Mouse (Mus musculus) C2C12 (cell line): ENCODE measurements around the gene Ern2. TPM values are rescaled to one million over a fixed set of nuclear protein-coding genes. Genes with fewer than 3 reads are reported as not detected.

ENCODE experiments used
- H3K27me3 ChIP-seq: one replicate; pipeline ENCODE4 v1.6.1; 2011; ENCODE audit not compliant: control insufficient read depth, insufficient read depth, insufficient read length
- H3K36me3 ChIP-seq: one replicate; pipeline ENCODE4 v1.6.1; 2011; ENCODE audit not compliant: control insufficient read depth, insufficient read depth
- H3K4me3 ChIP-seq: one replicate; pipeline ENCODE4 v1.5.1; 2011; ENCODE audit warnings: mild to moderate bottlenecking, control low read depth; ENCODE audit not compliant: poor library complexity, insufficient read depth, severe bottlenecking
- H3K79me2 ChIP-seq: one replicate; pipeline ENCODE4 v1.6.1; 2011; ENCODE audit not compliant: control insufficient read depth, insufficient read depth
- H3K79me3 ChIP-seq: one replicate; pipeline ENCODE4 v1.6.1; 2011; ENCODE audit warnings: low read depth, control low read depth
- H3ac ChIP-seq: one replicate; pipeline ENCODE3; 2011; ENCODE audit warnings: low read depth; ENCODE audit not compliant: control insufficient read depth, insufficient read length
- CEBPB ChIP-seq: IDR thresholded peaks from one replicate; pipeline ENCODE4 v1.6.1; 2011; ENCODE audit warnings: low read depth, mild to moderate bottlenecking, control low read depth, moderate library complexity
- CTCF ChIP-seq: IDR thresholded peaks from one replicate; pipeline ENCODE4 v1.5.1; 2011; ENCODE audit not compliant: control insufficient read depth, insufficient read depth, insufficient read length
- FOSL1 ChIP-seq: IDR thresholded peaks from one replicate; pipeline ENCODE4 v1.8.0; 2011; ENCODE audit warnings: mild to moderate bottlenecking, low read length; ENCODE audit not compliant: poor library complexity, insufficient read depth, severe bottlenecking
- MAX ChIP-seq: IDR thresholded peaks from one replicate; pipeline ENCODE4 v1.6.1; 2011; ENCODE audit warnings: mild to moderate bottlenecking, control low read depth
- MYOD1 ChIP-seq: IDR thresholded peaks from one replicate; pipeline ENCODE4 v1.6.1; 2011; ENCODE audit warnings: low read depth; ENCODE audit not compliant: control insufficient read depth, insufficient read length
- MYOG ChIP-seq: IDR thresholded peaks from one replicate; pipeline ENCODE4 v1.6.1; 2011; ENCODE audit not compliant: control insufficient read depth, insufficient read length; ENCODE audit errors: extremely low read depth
- USF1 ChIP-seq: IDR thresholded peaks from one replicate; pipeline ENCODE4 v1.6.1; 2011; ENCODE audit warnings: low read depth, mild to moderate bottlenecking, control low read depth, moderate library complexity
- polyA plus RNA-seq: library from polyadenylated mRNA; unstranded; fragments of >200 nt; fragmentation: generic; extraction: Trizol; gene quantifications from one replicate; pipeline ENCODE4 v1.2.1, GENCODE M21; 2012; ENCODE audit warnings: missing spikeins

Gene Ern2
- polyA plus RNA-seq, 1 experiment: not detected

GRCm38 (mm10) chr7:122137071-122137470 lies 48.9 kb downstream of the Ern2 start:
- Histone ChIP-seq H3K79me3 (peaks cover 6% of the 10 kb centered on the region), H3K36me3 (peaks cover 57% of the 10 kb centered on the region), H3K27me3 (no peaks in the 10 kb centered on the region), H3K4me3 (no peak overlapping the region), H3K79me2 (peaks cover 24% of the 10 kb centered on the region), H3ac (no peak overlapping the region)
- TF ChIP-seq CTCF (no peak), USF1 (no peak), MYOG (no peak), FOSL1 (no peak), MAX (no peak), CEBPB (no peak), MYOD1 (no peak)

- H3K36me3 ChIP-seq: peaks cover 45% of the 10 kb centered on the region
Observed at GRCm38 (mm10) chr7:122135070-122135469, 50.9 kb downstream of the Ern2 start.

GRCm38 (mm10) chr7:122133338-122133625 lies 52.7 kb downstream of the Ern2 start:
- Histone ChIP-seq H3K27me3 (no peaks in the 10 kb centered on the region), H3ac (peak overlapping the region; percentile 73), H3K4me3 (peak overlapping the region; percentile 71), H3K79me3 (peaks cover 14% of the 10 kb centered on the region), H3K36me3 (peaks cover 40% of the 10 kb centered on the region), H3K79me2 (peaks cover 48% of the 10 kb centered on the region)
- TF ChIP-seq FOSL1: no peak
- TF ChIP-seq MAX: no peak
- TF ChIP-seq CEBPB: no peak
- no peak for TF ChIP-seq USF1
- TF ChIP-seq CTCF: no peak
- no peak for TF ChIP-seq MYOD1
- TF ChIP-seq MYOG: no peak

More at GRCm38 (mm10) chr7:122135070-122135469, 50.9 kb downstream of the Ern2 start:
- no peak for TF ChIP-seq MYOD1
- no peak overlapping the region for H3K4me3 ChIP-seq
- no peak overlapping the region for H3ac ChIP-seq
- H3K79me2 ChIP-seq: peaks cover 43% of the 10 kb centered on the region
- no peaks in the 10 kb centered on the region for H3K27me3 ChIP-seq
- peaks cover 14% of the 10 kb centered on the region for H3K79me3 ChIP-seq

GRCm38 (mm10) chr7:122132497-122133337 lies 53.3 kb downstream of the Ern2 start, which contains the start of the genes Palb2 and Dctn5:
Palb2 (minus strand) TSS chr7:122132985.
Dctn5 (plus strand) TSS chr7:122133041.
- peaks cover 39% of the 10 kb centered on the region for H3K36me3 ChIP-seq

GRCm38 (mm10) chr7:122131834-122132233 lies 54.2 kb downstream of the Ern2 start:
- TF ChIP-seq MYOG (no peak), MAX (no peak), USF1 (no peak), CEBPB (no peak), MYOD1 (no peak), CTCF (no peak), FOSL1 (no peak)
- Histone ChIP-seq H3K36me3 (peaks cover 39% of the 10 kb centered on the region), H3K4me3 (peak overlapping the region; percentile 71)

More at GRCm38 (mm10) chr7:122132497-122133337, 53.3 kb downstream of the Ern2 start, which contains the start of the genes Palb2 and Dctn5:
- Histone ChIP-seq H3K27me3 (no peaks in the 10 kb centered on the region), H3K4me3 (peak within 1 kb of the TSS; percentile 71), H3K79me3 (peaks cover 14% of the 10 kb centered on the region), H3K79me2 (peaks cover 48% of the 10 kb centered on the region), H3ac (peak within 1 kb of the TSS; percentile 82)
- peak; percentile 8 for TF ChIP-seq MAX
- TF ChIP-seq USF1: no peak

GRCm38 (mm10) chr7:122126946-122127345 lies 59.1 kb downstream of the Ern2 start:
- Histone ChIP-seq H3K4me3 (no peak overlapping the region), H3K79me2 (peaks cover 22% of the 10 kb centered on the region), H3ac (no peak overlapping the region), H3K27me3 (no peaks in the 10 kb centered on the region), H3K79me3 (peaks cover 6% of the 10 kb centered on the region), H3K36me3 (peaks cover 52% of the 10 kb centered on the region)
- TF ChIP-seq MYOG (no peak), MYOD1 (no peak), USF1 (no peak), CTCF (no peak), FOSL1 (no peak), CEBPB (no peak), MAX (no peak)

More at GRCm38 (mm10) chr7:122131834-122132233, 54.2 kb downstream of the Ern2 start:
- Histone ChIP-seq H3K27me3 (no peaks in the 10 kb centered on the region), H3ac (no peak overlapping the region), H3K79me3 (peaks cover 14% of the 10 kb centered on the region), H3K79me2 (peaks cover 48% of the 10 kb centered on the region)
